In the genomic region with DNA sequence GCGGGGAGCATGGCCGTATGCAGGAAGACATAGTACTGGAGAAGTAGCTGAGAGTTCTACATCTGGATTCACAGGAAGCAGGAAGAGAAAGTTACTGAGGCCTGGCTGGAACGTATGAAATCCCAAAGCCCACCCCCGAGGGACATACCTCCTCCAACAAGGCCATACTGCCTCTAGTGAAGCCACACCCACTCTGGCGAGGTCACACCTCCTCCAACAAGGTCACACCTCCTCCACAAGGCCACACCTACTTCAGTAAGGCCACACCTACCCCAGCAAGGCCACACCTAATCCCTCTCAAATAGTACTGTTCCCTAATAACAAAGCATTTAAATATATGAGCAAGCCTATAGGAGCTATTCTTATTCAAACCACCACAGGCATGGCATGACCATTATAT, we compare ENCODE assay signal across 25 mouse cellular contexts. TPM values are rescaled to one million over a fixed set of nuclear protein-coding genes. Genes with fewer than 3 reads are reported as not detected.
A peak's percentile ranks its signal among the peaks of the same experiment; 100 is the strongest.
DNase-seq lines count a peak whose midpoint lies in the region; ATAC-seq lines count a peak whose summit lies in the region.
"Had no signal": no experiment of that assay in that cellular context is flagged by ENCODE, and none has a peak within 500 bp of the region (broad histone marks: within the 10 kb centered on the region; RNA-seq: fewer than 3 reads in every experiment).

No protein-coding gene starts in this region.

- H3K27ac ChIP-seq in kidney, embryonic 16.5 days (ENCODE audit: low read length), result no peak overlapping the region
- no peak overlapping the region for H3K27ac ChIP-seq in forebrain, embryonic 10.5 days
- H3K27ac ChIP-seq: forebrain, embryonic 12.5 days; hindbrain, embryonic 15.5 days; left cerebral cortex, adult 2 months; limb, embryonic 10.5 days; stomach, embryonic 15.5 days had no signal

- 74% methylated on average over 5 of the region's 5 CpGs for WGBS in kidney, embryonic 16.5 days
- WGBS in forebrain, embryonic 10.5 days, result 70% methylated on average over 5 of the region's 5 CpGs

- H3K27me3 ChIP-seq in kidney, embryonic 16.5 days (ENCODE audit: insufficient read depth, low read length), result no peaks in the 10 kb centered on the region
- H3K27me3 ChIP-seq in forebrain, embryonic 10.5 days (ENCODE audit: poor library complexity, severe bottlenecking), result peaks cover 19% of the 10 kb centered on the region
- H3K27me3 ChIP-seq: hindbrain, embryonic 15.5 days; stomach, embryonic 15.5 days had no signal

- no peak for DNase-seq in kidney, adult 11 months
- peak; percentile 32 for DNase-seq in thymus, postnatal 4 days
- DNase-seq in thymus, postnatal 25 days, result no peak
- peak; percentile 34 for DNase-seq in WW6 (ENCODE audit: low read depth, low spot score)
- no peak for DNase-seq in cerebellum, adult 9-11 months
- DNase-seq in embryo, embryonic 10 days (ENCODE audit: low spot score), result no peak
- DNase-seq in forebrain, embryonic 10.5 days (ENCODE audit: extremely low spot score, low spot score), result no peak
- DNase-seq: adrenal gland, postnatal 10 days; cerebellum, adult 11 months; cerebellum, postnatal 14 days; heart, adult 18-20 months; heart, postnatal 4 days; kidney, postnatal 36 days; lung, postnatal 14 days; right cerebral cortex, postnatal 25 days had no signal

- no peak overlapping the region for H3K9ac ChIP-seq in kidney, embryonic 16.5 days (replicated peaks; ENCODE audit: low read length)
- H3K9ac ChIP-seq: forebrain, embryonic 12.5 days; hindbrain, embryonic 15.5 days; stomach, embryonic 15.5 days had no signal

- ATAC-seq in kidney, embryonic 16.5 days (ENCODE audit: low FRiP score, low TSS enrichment), result peak; percentile 31; the same call in 1 of the 2 replicates
- ATAC-seq: activated CD4-positive, CD25-positive, alpha-beta regulatory T cell, adult 4 months; intestine, postnatal 0 days; midbrain, embryonic 16.5 days had no signal

- no peak overlapping the region for H3K4me3 ChIP-seq in kidney, embryonic 16.5 days (ENCODE audit: low read length)
- H3K4me3 ChIP-seq in forebrain, embryonic 10.5 days, result no peak overlapping the region
- H3K4me3 ChIP-seq: forebrain, embryonic 12.5 days; hindbrain, embryonic 15.5 days; left cerebral cortex, adult 2 months; limb, embryonic 10.5 days; stomach, embryonic 15.5 days had no signal

- no peak overlapping the region for H3K4me2 ChIP-seq in kidney, embryonic 16.5 days (replicated peaks; ENCODE audit: low read depth, low read length)
- H3K4me2 ChIP-seq: forebrain, embryonic 12.5 days; hindbrain, embryonic 15.5 days; liver, embryonic 11.5 days; stomach, embryonic 15.5 days had no signal

- no peaks in the 10 kb centered on the region for H3K9me3 ChIP-seq in kidney, embryonic 16.5 days (ENCODE audit: low read length)
- H3K9me3 ChIP-seq in forebrain, embryonic 10.5 days, result no peaks in the 10 kb centered on the region
- H3K9me3 ChIP-seq: forebrain, embryonic 12.5 days; hindbrain, embryonic 15.5 days; limb, embryonic 10.5 days; stomach, embryonic 15.5 days had no signal

- H3K36me3 ChIP-seq in kidney, embryonic 16.5 days (ENCODE audit: insufficient read depth, low read length), result no peaks in the 10 kb centered on the region
- H3K36me3 ChIP-seq in forebrain, embryonic 10.5 days (replicated peaks), result no peaks in the 10 kb centered on the region
- H3K36me3 ChIP-seq: forebrain, embryonic 12.5 days; hindbrain, embryonic 15.5 days; limb, embryonic 10.5 days; stomach, embryonic 15.5 days had no signal

- 0 out of 2 replicates have a peak, but pooled peaks cover 7% of the 10 kb centered on the region for H3K4me1 ChIP-seq in kidney, embryonic 16.5 days (ENCODE audit: insufficient read depth, low read length)
- H3K4me1 ChIP-seq in forebrain, embryonic 10.5 days, result peaks cover 30% of the 10 kb centered on the region
- H3K4me1 ChIP-seq: hindbrain, embryonic 15.5 days; stomach, embryonic 15.5 days had no signal

RNA-seq across cellular contexts. Expression of a gene that starts 41.4 kb away (rescaled TPM):
- 10.1 and 12.3 TPM in 2 replicates for polyA plus RNA-seq in kidney, embryonic 16.5 days (2015; fragmentation: Nextera tagmentation; extraction: Ambion mirVana)
- 1.7 and 2.2 TPM in 2 replicates for polyA plus RNA-seq in forebrain, embryonic 10.5 days (2016; fragmentation: Nextera tagmentation; extraction: Ambion mirVana)

Comparison
In these comparisons a context has a peak if more than half of its experiments do, and no peak if none do; other contexts are left out.
1. DNase-seq: peak in thymus, postnatal 4 days (single experiment) and WW6 (single experiment); none in kidney, adult 11 months (single experiment), thymus, postnatal 25 days (single experiment), cerebellum, adult 9-11 months (single experiment), embryo, embryonic 10 days (single experiment) and forebrain, embryonic 10.5 days (single experiment).